Mouse (Mus musculus) hindbrain, embryonic 11.5 days (tissue): ENCODE measurements around the gene Ccdc106. TPM values are rescaled to one million over a fixed set of nuclear protein-coding genes. Genes with fewer than 3 reads are reported as not detected.

ENCODE experiments used
- ATAC-seq: fragments of 200-750 bp; cut with Nextera tagmentation; 2 replicates; pipeline ENCODE4 v1.8.0; 2017; ENCODE audit warnings: mild to moderate bottlenecking, moderate TSS enrichment, moderate library complexity; ENCODE audit not compliant: low FRiP score
- DNase-seq: peaks from one replicate; pipeline ENCODE4 v3.0.0-alpha.2; 2015; ENCODE audit warnings: low spot score
- H3K27ac ChIP-seq: fragments of 300-500 bp; sonication (generic); 2 replicates; pipeline ENCODE4 v1.5.1; 2014; ENCODE audit warnings: mild to moderate bottlenecking, low read depth, low read length
- H3K27me3 ChIP-seq: fragments of 300-500 bp; sonication (generic); 2 replicates; pipeline ENCODE4 v1.6.1; 2014; ENCODE audit warnings: mild to moderate bottlenecking, low read length, moderate library complexity, mixed read lengths; ENCODE audit not compliant: control insufficient read depth, insufficient read depth
- H3K36me3 ChIP-seq: fragments of 300-500 bp; sonication (generic); 2 replicates; pipeline ENCODE4 v1.6.1; 2014; ENCODE audit warnings: mild to moderate bottlenecking, low read length, moderate library complexity, mixed read lengths; ENCODE audit not compliant: control insufficient read depth, insufficient read depth
- H3K4me1 ChIP-seq: fragments of 300-500 bp; sonication (generic); replicated peaks from 2 replicates; pipeline ENCODE4 v1.6.1; 2014; ENCODE audit warnings: low read length, mixed read lengths; ENCODE audit not compliant: control insufficient read depth, insufficient read depth
- H3K4me2 ChIP-seq: fragments of 300-500 bp; sonication (generic); replicated peaks from 2 replicates; pipeline ENCODE4 v1.6.1; 2014; ENCODE audit warnings: mild to moderate bottlenecking, low read depth, low read length
- H3K4me3 ChIP-seq: fragments of 300-500 bp; sonication (generic); 2 replicates; pipeline ENCODE4 v1.5.1; 2014; ENCODE audit warnings: low read depth, low read length
- H3K9ac ChIP-seq: fragments of 300-500 bp; sonication (generic); 2 replicates; pipeline ENCODE4 v1.6.1; 2014; ENCODE audit warnings: low read depth, low read length
- H3K9me3 ChIP-seq: fragments of 300-500 bp; sonication (generic); 2 replicates; pipeline ENCODE4 v1.6.1; 2016; ENCODE audit warnings: low read length; ENCODE audit not compliant: control insufficient read depth
- WGBS: fragments of 180-500 bp; shearing (Covaris S2); extraction: QIAGEN DNeasy Blood & Tissue Kit; methylation state at CpG from one replicate; pipeline ENCODE4 v1.1.7; 2014; 5-methylcytosine and 5-hydroxymethylcytosine counted together
- polyA plus RNA-seq: library from polyadenylated mRNA; unstranded; fragments of >200 nt; fragmentation: Nextera tagmentation; extraction: Ambion mirVana; gene quantifications from 2 replicates; pipeline ENCODE4 v1.2.1, GENCODE M21; 2014

Ccdc106 gene
- polyA plus RNA-seq, 1 experiment from 2014 or later, result 7.2 TPM

GRCm38 (mm10) chr7:5060239-5060731 lies 39.9 kb downstream of the Ccdc106 start:
- DNase-seq (peak; percentile 81), ATAC-seq (peak; percentile 10; the same call in 1 of the 2 replicates)
- H3K27me3 ChIP-seq, result peaks cover 29% of the 10 kb centered on the region
- peak overlapping the region; percentile 79 for H3K4me3 ChIP-seq
- WGBS, result 3% methylated on average over 26 of the region's 27 CpGs
- peaks cover 8% of the 10 kb centered on the region; the same call in 1 of the 2 replicates for H3K4me1 ChIP-seq
- H3K27ac ChIP-seq, result peak overlapping the region; percentile 98
- H3K9me3 ChIP-seq, result no peaks in the 10 kb centered on the region
- peak overlapping the region; percentile 94 for H3K9ac ChIP-seq
- peak overlapping the region; percentile 47 for H3K4me2 ChIP-seq
- no peaks in the 10 kb centered on the region for H3K36me3 ChIP-seq

DNA sequence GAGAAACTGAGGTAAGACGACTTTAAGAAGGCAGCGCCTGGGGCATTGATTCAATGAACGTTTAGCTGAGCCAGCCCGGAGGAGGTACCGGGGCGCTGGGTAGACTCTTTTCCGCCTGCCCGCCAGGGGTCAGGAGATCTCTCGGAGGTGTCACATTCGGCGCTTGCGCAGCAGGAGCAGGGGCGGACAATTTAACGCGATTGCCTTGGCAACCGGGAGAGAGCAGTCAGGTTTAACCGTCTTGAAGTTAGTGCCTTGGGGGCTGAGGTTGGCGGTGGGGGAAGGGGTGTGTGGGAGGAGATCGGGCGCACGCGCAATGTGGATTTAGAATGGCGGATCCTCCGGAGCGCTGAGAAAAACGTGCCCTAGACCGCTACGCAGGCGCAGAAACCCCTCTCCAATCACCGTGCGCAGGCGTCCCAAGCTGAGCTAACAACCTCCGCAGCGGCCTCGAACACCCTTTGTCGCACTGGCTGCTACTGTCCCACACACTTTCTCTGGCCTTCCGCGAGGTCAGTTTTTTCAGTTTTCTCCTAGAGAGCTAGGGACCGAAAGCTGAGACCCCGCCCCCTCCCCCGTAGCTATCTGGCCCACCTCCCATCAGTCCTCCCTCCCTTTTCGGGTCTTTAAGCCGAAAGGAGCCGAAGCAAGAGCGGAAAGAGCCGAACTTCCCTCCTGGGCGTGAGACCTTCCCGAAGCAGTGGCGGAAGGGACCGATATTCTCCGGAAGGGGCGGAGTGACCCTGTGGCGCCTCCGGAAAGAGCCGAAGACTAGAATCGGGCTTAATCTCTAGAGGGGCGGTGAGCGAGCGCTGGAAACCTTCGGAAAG lies 40.8 kb downstream of the Ccdc106 start:
- ATAC-seq, result peak; percentile 92
- Histone ChIP-seq H3K9me3 (no peaks in the 10 kb centered on the region), H3K4me3 (peak overlapping the region; percentile 79), H3K36me3 (no peaks in the 10 kb centered on the region), H3K4me2 (peak overlapping the region; percentile 47), H3K27me3 (peaks cover 20% of the 10 kb centered on the region), H3K27ac (peak overlapping the region; percentile 98), H3K9ac (peak overlapping the region; percentile 94), H3K4me1 (peaks cover 8% of the 10 kb centered on the region; the same call in 1 of the 2 replicates)
- WGBS, result under 1% methylated on average over 60 of the region's 60 CpGs
- DNase-seq, result peak; percentile 99

GRCm38 (mm10) chr7:5061774-5062359 lies 41.5 kb downstream of the Ccdc106 start, which contains the start of gene U2af2:
TSS of gene U2af2 (plus strand) at chr7:5062143.
- Histone ChIP-seq H3K4me2 (peak within 1 kb of the TSS; percentile 47), H3K4me3 (peak within 1 kb of the TSS; percentile 79), H3K9me3 (no peaks in the 10 kb centered on the region), H3K27me3 (peaks cover 13% of the 10 kb centered on the region), H3K27ac (peak within 1 kb of the TSS; percentile 98), H3K9ac (peak within 1 kb of the TSS; percentile 94), H3K4me1 (peaks cover 4% of the 10 kb centered on the region; the same call in 1 of the 2 replicates), H3K36me3 (0 out of 2 replicates have a peak, but pooled peaks cover under 1% of the 10 kb centered on the region)
- under 1% methylated on average over 47 of the region's 65 CpGs for WGBS
- ATAC-seq (peak; percentile 87), DNase-seq (peak; percentile 93)

- Histone ChIP-seq H3K27ac (peak overlapping the region; percentile 98), H3K4me1 (peaks cover 2% of the 10 kb centered on the region; the same call in 1 of the 2 replicates), H3K9me3 (no peaks in the 10 kb centered on the region), H3K36me3 (0 out of 2 replicates have a peak, but pooled peaks cover 3% of the 10 kb centered on the region), H3K9ac (peak overlapping the region; percentile 94), H3K4me3 (peak overlapping the region; percentile 79), H3K4me2 (peak overlapping the region; percentile 47), H3K27me3 (peaks cover 7% of the 10 kb centered on the region)
- under 1% methylated on average over 32 of the region's 51 CpGs for WGBS
- ATAC-seq (peak; percentile 57), DNase-seq (peak; percentile 88)
These were observed 42.1 kb downstream of the Ccdc106 start for GRCm38 (mm10) chr7:5062360-5063001.

- no peak for ATAC-seq
- no peak overlapping the region for H3K4me2 ChIP-seq
- peaks cover 8% of the 10 kb centered on the region; the same call in 1 of the 2 replicates for H3K36me3 ChIP-seq
- H3K9ac ChIP-seq, result no peak overlapping the region
- DNase-seq, result no peak
- 96% methylated on average over 6 of the region's 6 CpGs for WGBS
- H3K4me3 ChIP-seq, result no peak overlapping the region
- peaks cover 2% of the 10 kb centered on the region; the same call in 1 of the 2 replicates for H3K4me1 ChIP-seq
- no peaks in the 10 kb centered on the region for H3K27me3 ChIP-seq
- H3K9me3 ChIP-seq, result no peaks in the 10 kb centered on the region
- H3K27ac ChIP-seq, result no peak overlapping the region
These were observed 44.5 kb downstream of the Ccdc106 start for GRCm38 (mm10) chr7:5064886-5065285.

DNA sequence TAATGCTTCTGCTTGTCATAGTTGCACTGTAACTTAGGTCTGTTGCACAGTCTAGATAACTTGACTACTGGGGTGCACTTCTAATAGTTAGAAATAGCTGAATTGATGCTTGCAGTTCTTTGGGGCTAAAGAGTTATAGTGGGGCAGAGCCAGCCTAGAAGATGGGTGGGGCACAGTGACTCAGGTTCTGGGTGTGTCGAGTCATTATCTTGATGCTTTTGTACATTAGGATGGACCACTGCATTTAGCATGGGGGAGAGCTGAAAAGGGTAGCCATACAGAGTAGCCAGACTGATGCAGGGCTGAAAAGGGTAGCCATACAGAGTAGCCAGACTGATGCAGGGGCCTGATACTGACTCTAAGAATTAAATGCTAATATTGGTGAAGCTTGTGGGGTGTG lies 53.2 kb downstream of the Ccdc106 start:
- no peaks in the 10 kb centered on the region for H3K4me1 ChIP-seq
- no peaks in the 10 kb centered on the region for H3K9me3 ChIP-seq
- H3K36me3 ChIP-seq, result peaks cover 36% of the 10 kb centered on the region
- no peak overlapping the region for H3K4me3 ChIP-seq
- H3K27me3 ChIP-seq, result no peaks in the 10 kb centered on the region
- H3K27ac ChIP-seq, result no peak overlapping the region
- ATAC-seq (no peak), DNase-seq (no peak)
- 90% methylated on average over 1 of the region's 1 CpGs for WGBS
- no peak overlapping the region for H3K4me2 ChIP-seq
- H3K9ac ChIP-seq, result no peak overlapping the region

GRCm38 (mm10) chr7:5074984-5075383 lies 54.6 kb downstream of the Ccdc106 start:
- Histone ChIP-seq H3K4me1 (no peaks in the 10 kb centered on the region), H3K4me3 (no peak overlapping the region), H3K9ac (no peak overlapping the region), H3K4me2 (no peak overlapping the region), H3K9me3 (no peaks in the 10 kb centered on the region), H3K27me3 (no peaks in the 10 kb centered on the region), H3K27ac (no peak overlapping the region), H3K36me3 (peaks cover 36% of the 10 kb centered on the region)
- DNase-seq (no peak), ATAC-seq (no peak)
- WGBS, result 96% methylated on average over 5 of the region's 5 CpGs

- Histone ChIP-seq H3K27me3 (no peaks in the 10 kb centered on the region), H3K36me3 (peaks cover 22% of the 10 kb centered on the region), H3K9me3 (no peaks in the 10 kb centered on the region), H3K4me1 (no peaks in the 10 kb centered on the region), H3K27ac (no peak overlapping the region), H3K9ac (no peak overlapping the region), H3K4me2 (no peak overlapping the region), H3K4me3 (no peak overlapping the region)
- ATAC-seq, result no peak
- no peak for DNase-seq
- WGBS, result 88% methylated on average over 2 of the region's 2 CpGs
These were observed 56.6 kb downstream of the Ccdc106 start for GRCm38 (mm10) chr7:5076931-5077330.
